Mouse (Mus musculus) ES-E14 (cell line): Measurements from ENCODE around the gene Prss8. TPM values are rescaled to one million over a fixed set of nuclear protein-coding genes. Genes with fewer than 3 reads are reported as not detected.
A peak's percentile ranks its signal among the peaks of the same experiment; 100 is the strongest.

Experiments used
- DNase-seq: peaks from one replicate; pipeline ENCODE4 v3.0.0-alpha.2; 2013; ENCODE audit warnings: low read depth, low spot score
- H3K27ac ChIP-seq: 2 replicates; pipeline ENCODE4 v1.5.1; 2012; ENCODE audit warnings: low read depth, mild to moderate bottlenecking, low read length, moderate library complexity, mixed read lengths; ENCODE audit not compliant: poor library complexity, insufficient read depth, severe bottlenecking
- H3K36me3 ChIP-seq: 2 replicates; pipeline ENCODE4 v1.6.1; 2012; ENCODE audit warnings: mild to moderate bottlenecking, low read length, moderate library complexity, mixed read lengths; ENCODE audit not compliant: control insufficient read depth, poor library complexity, insufficient read depth, severe bottlenecking
- H3K4me1 ChIP-seq, 2 experiments: fragments of 150-350 bp in 1 of 2; sonication (generic) in 1 of 2; 2 replicates each; pipeline ENCODE4 v1.6.1; 2012; ENCODE audit warnings: low read length in 2 of 2, mild to moderate bottlenecking in 1 of 2, mixed read lengths in 1 of 2; ENCODE audit not compliant: control insufficient read depth in 2 of 2, insufficient read depth in 2 of 2, poor library complexity in 1 of 2
- H3K4me3 ChIP-seq, 2 experiments: fragments of 150-350 bp in 1 of 2; sonication (generic) in 1 of 2; 2 replicates each; pipeline ENCODE4 v1.5.1; 2012; ENCODE audit warnings: low read length in 2 of 2, low read depth in 1 of 2, mild to moderate bottlenecking in 1 of 2, mixed read lengths in 1 of 2; ENCODE audit not compliant: insufficient read depth in 1 of 2, poor library complexity in 1 of 2, severe bottlenecking in 1 of 2
- H3K9ac ChIP-seq: 2 replicates; pipeline ENCODE4 v1.6.1; 2012; ENCODE audit warnings: low read depth, mild to moderate bottlenecking, low read length, mixed read lengths; ENCODE audit not compliant: poor library complexity, insufficient read depth, severe bottlenecking
- H3K9me3 ChIP-seq: fragments of 150-350 bp; sonication (generic); 2 replicates; pipeline ENCODE4 v1.6.1; 2012; ENCODE audit warnings: low read depth, mild to moderate bottlenecking, low read length; ENCODE audit not compliant: control insufficient read depth, insufficient read depth
- CHD2 ChIP-seq: IDR thresholded peaks from 2 replicates; pipeline ENCODE4 v1.6.1; 2014; ENCODE audit warnings: mild to moderate bottlenecking, low read depth, low read length, inconsistent platforms
- HCFC1 ChIP-seq: IDR thresholded peaks from 2 replicates; pipeline ENCODE4 v1.6.1; 2012; ENCODE audit warnings: low read length, inconsistent platforms, borderline replicate concordance; ENCODE audit not compliant: insufficient read depth
- MAFK ChIP-seq: IDR thresholded peaks from 2 replicates; pipeline ENCODE4 v1.6.1; 2014; ENCODE audit warnings: mild to moderate bottlenecking, low read depth, low read length, inconsistent platforms; ENCODE audit not compliant: insufficient read depth
- ZC3H11A ChIP-seq: IDR thresholded peaks from 2 replicates; pipeline ENCODE4 v1.6.1; 2012; ENCODE audit warnings: low read depth, mild to moderate bottlenecking, inconsistent platforms, low read length, borderline replicate concordance
- ZNF384 ChIP-seq: IDR thresholded peaks from 2 replicates; pipeline ENCODE4 v1.6.1; 2012; ENCODE audit warnings: low read depth, low read length, inconsistent platforms
- in situ Hi-C, 2 experiments: fragments of 600-800 bp; cut with MboI; formaldehyde crosslinking; loops; one replicate each; pipeline ENCODE4 v1.15.1; 2025; ENCODE audit warnings: low sequenced_read_pairs in 2 of 2, inconsistent platforms in 1 of 2; ENCODE audit not compliant: unreplicated experiment in 2 of 2
- total RNA-seq: library from RNA; depleted of rRNA; stranded (reverse); fragments of 300-350 nt; gene quantifications from 2 replicates; pipeline ENCODE4 v1.2.3, GENCODE M21; 2012; rRNA removed

Prss8 gene
- total RNA-seq, 1 experiment = 11.3 TPM

GRCm38 (mm10) chr7:127876467-127877348 is 53.2 kb downstream of the Prss8 start, which contains the start of gene Zfp668:
Gene Zfp668 (minus strand): TSS chr7:127876828.
- in situ Hi-C loops = no loop called here
- TF ChIP-seq CHD2 (no peak), HCFC1 (peak; percentile 91)

GRCm38 (mm10) chr7:127876041-127876466 is 53.9 kb downstream of the Prss8 start, which contains the start of gene Zfp646:
Gene Zfp646 (plus strand): TSS chr7:127876221.
- Histone ChIP-seq H3K4me1 (peaks cover 0 to 2% of the 10 kb centered on the region in 2 experiments; a peak in 1 of 4 replicates), H3K36me3 (peaks cover 28% of the 10 kb centered on the region), H3K4me3 (peak within 1 kb of the TSS; percentile 77 to 90), H3K27ac (peak within 1 kb of the TSS; percentile 99), H3K9me3 (no peaks in the 10 kb centered on the region), H3K9ac (peak within 1 kb of the TSS; percentile 100)
- TF ChIP-seq MAFK = no peak
- TF ChIP-seq HCFC1 = no peak
- TF ChIP-seq CHD2 = no peak
- no peak for TF ChIP-seq ZC3H11A
- no peak for TF ChIP-seq ZNF384
- in situ Hi-C loops = no loop called here
- DNase-seq = no peak

More at GRCm38 (mm10) chr7:127876467-127877348, 53.2 kb downstream of the Prss8 start, which contains the start of gene Zfp668:
- DNase-seq = peak; percentile 93
- Histone ChIP-seq H3K4me1 (peaks cover 0 to 2% of the 10 kb centered on the region in 2 experiments; a peak in 1 of 4 replicates), H3K36me3 (peaks cover 35% of the 10 kb centered on the region), H3K4me3 (peak within 1 kb of the TSS; percentile 77 to 90), H3K27ac (peak within 1 kb of the TSS; percentile 99), H3K9ac (peak within 1 kb of the TSS; percentile 100), H3K9me3 (no peaks in the 10 kb centered on the region)

Other genes with a start within 250 kb of the Prss8 start
- 35.6 and 36.8 TPM in 2 replicates for gene Bcl7c, start 221.2 kb downstream of the Prss8 start, total RNA-seq
- gene Ctf1, start 217.4 kb downstream of the Prss8 start, total RNA-seq = 2.3 and 3.0 TPM in 2 replicates
- gene Ctf2, start 197.9 kb downstream of the Prss8 start, total RNA-seq = 0.69 and 0.71 TPM in 2 replicates
- gene Fbxl19, start 185.6 kb downstream of the Prss8 start, total RNA-seq = 86.9 and 93.0 TPM in 2 replicates
- 14.0 and 30.7 TPM in 2 replicates for gene Orai3, start 160.3 kb downstream of the Prss8 start, total RNA-seq
- gene Setd1a, start 153.4 kb downstream of the Prss8 start, total RNA-seq = 22.6 and 24.4 TPM in 2 replicates
- 1.5 and 1.9 TPM in 2 replicates for gene Gm49388, start 144.5 kb downstream of the Prss8 start, total RNA-seq
- 14.7 and 22.5 TPM in 2 replicates for gene Hsd3b7, start 129.5 kb downstream of the Prss8 start, total RNA-seq
- gene Stx4a, start 105.8 kb downstream of the Prss8 start, total RNA-seq = 20.9 and 23.7 TPM in 2 replicates
- 1.4 and 1.7 TPM in 2 replicates for gene Stx1b, start 105.6 kb downstream of the Prss8 start, total RNA-seq
- gene Zfp646, start 53.9 kb downstream of the Prss8 start, total RNA-seq = 44.7 and 52.5 TPM in 2 replicates
- 8.6 and 11.3 TPM in 2 replicates for gene Zfp668, start 53.3 kb downstream of the Prss8 start, total RNA-seq
- gene Prss53, start 39.1 kb downstream of the Prss8 start, total RNA-seq = 0.67 and 0.69 TPM in 2 replicates
- gene Gm21974, start 34.6 kb downstream of the Prss8 start, total RNA-seq = not detected in 2 replicates
- 88.5 and 115 TPM in 2 replicates for gene Vkorc1, start 34.5 kb downstream of the Prss8 start, total RNA-seq
- 53.9 and 56.4 TPM in 2 replicates for gene Bckdk, start 26.0 kb downstream of the Prss8 start, total RNA-seq
- 35.1 and 35.6 TPM in 2 replicates for gene Kat8, start 17.6 kb downstream of the Prss8 start, total RNA-seq
- gene Prss36, start 16.6 kb upstream of the Prss8 start, total RNA-seq = 15.3 and 15.4 TPM in 2 replicates
- 91.6 and 142 TPM in 2 replicates for gene Fus, start 37.4 kb upstream of the Prss8 start, total RNA-seq
- 38.7 and 62.1 TPM in 2 replicates for gene Pycard, start 63.8 kb upstream of the Prss8 start, total RNA-seq
- gene Trim72, start 73.8 kb upstream of the Prss8 start, total RNA-seq = 1.1 and 1.2 TPM in 2 replicates
- gene Itgam, start 132.5 kb upstream of the Prss8 start, total RNA-seq = 0.42 and 1.0 TPM in 2 replicates
- not detected in 2 replicates for gene Gm49368, start 132.6 kb upstream of the Prss8 start, total RNA-seq
- not detected in 2 replicates for gene Itgax, start 199.4 kb upstream of the Prss8 start, total RNA-seq
- gene Itgad, start 224.3 kb upstream of the Prss8 start, total RNA-seq = not detected in 2 replicates